Mouse (Mus musculus): Measurements from ENCODE around the gene Klrg1. TPM values are rescaled to one million over a fixed set of nuclear protein-coding genes. Genes with fewer than 3 reads are reported as not detected.
A peak's percentile ranks its signal among the peaks of the same experiment; 100 is the strongest.

The Klrg1 gene
- polyA plus RNA-seq, 1 experiment from 2014 or later: 0.99 TPM

DNA sequence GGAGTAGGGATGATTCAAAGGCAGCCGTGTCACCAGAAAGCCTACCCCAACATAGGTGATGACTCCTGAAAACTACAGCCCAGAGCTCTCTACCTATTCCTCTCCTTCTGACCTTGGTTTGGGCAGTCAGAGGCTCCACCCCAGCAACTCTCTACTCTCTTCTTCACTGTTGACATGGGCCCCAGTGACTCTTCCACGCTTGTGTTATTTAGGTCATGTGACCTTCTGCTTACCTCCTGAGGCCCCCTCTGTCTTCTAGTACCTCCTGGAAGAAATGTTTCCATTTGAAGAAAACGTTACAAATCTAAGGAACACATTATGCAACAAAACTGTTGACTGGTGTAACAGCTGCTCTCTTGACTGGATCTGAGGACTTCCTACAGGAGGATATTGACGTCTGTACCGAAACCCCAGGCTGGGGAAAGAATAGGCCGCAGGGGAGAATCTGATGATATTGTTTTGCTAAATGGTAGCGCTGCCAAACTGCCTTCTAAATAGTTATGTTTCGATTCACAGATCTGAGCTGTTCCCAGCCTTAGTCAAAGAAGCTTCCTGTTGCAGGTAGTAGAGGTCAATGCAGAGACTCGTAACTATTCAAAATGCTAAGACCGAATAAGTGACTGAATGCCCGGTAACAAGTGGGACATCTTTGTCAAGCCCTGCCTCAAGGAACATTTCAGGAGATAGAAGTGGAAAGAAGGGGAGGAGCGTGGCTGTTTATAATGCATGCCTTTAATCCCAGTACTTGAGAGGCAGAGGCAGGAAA is 22.3 kb upstream of the Klrg1 start:
- H3K4me3 ChIP-seq (ENCODE audit: low read length): no peak overlapping the region
- ATAC-seq: no peak
- WGBS: 84% methylated on average over 12 of the region's 12 CpGs

DNA sequence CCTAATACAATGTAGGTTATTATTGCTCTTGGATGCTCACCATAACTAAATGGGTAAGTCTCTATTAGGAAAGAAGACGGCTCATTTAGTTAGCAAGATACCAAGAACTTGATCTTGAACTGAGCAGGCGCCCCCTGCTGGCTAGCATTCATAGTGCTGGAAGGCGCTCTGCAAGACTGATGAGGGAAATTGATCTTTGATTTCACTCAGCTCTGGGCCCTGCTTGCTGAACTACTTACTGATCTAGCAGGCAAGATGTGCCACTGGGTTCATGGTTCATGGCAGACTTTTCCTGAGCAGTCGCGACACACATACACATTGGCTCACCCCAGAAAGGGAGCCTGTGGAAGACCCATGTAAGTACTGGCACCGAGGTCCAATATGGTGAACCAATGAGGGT is 21.7 kb upstream of the Klrg1 start:
- no peaks in the 10 kb centered on the region for H3K27me3 ChIP-seq (replicated peaks; ENCODE audit: control insufficient read depth, insufficient read depth, low read length)
- no peak for ATAC-seq
- WGBS: 42% methylated on average over 6 of the region's 6 CpGs

More for the DNA sequence above, 22.3 kb upstream of the Klrg1 start:
- Histone ChIP-seq H3K9ac (ENCODE audit: low read depth, low read length) (no peak overlapping the region), H3K4me2 (ENCODE audit: low read length) (no peak overlapping the region), H3K9me3 (ENCODE audit: control insufficient read depth, low read length) (no peaks in the 10 kb centered on the region), H3K4me1 (ENCODE audit: control insufficient read depth, insufficient read depth, low read depth, low read length) (peaks cover 7% of the 10 kb centered on the region), H3K36me3 (ENCODE audit: control insufficient read depth, insufficient read depth, low read length) (no peaks in the 10 kb centered on the region), H3K27me3 (replicated peaks; ENCODE audit: control insufficient read depth, insufficient read depth, low read length) (no peaks in the 10 kb centered on the region), H3K27ac (ENCODE audit: low read depth, low read length) (no peak overlapping the region)

DNA sequence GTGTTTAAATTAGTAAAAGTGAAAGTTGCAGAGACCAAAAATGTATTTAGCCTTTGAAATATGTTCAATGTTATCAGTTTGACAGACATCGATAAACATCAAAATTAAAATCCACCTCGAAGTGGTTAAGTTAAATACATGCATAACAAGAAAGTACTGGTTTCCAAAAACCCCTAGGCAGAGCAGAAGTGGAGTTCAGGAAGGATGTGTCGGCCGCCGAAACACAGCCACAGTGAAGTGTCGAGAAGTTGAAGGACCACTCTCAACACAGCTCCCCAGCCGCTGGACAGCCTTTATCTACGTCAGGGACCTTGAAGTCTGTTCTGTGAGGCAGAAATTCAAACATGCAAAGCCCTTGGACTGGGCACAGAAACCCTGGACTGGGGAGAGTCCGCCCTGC is 20.8 kb upstream of the Klrg1 start:
- Histone ChIP-seq H3K27ac (ENCODE audit: low read depth, low read length) (no peak overlapping the region), H3K4me1 (ENCODE audit: control insufficient read depth, insufficient read depth, low read depth, low read length) (no peaks in the 10 kb centered on the region), H3K9ac (ENCODE audit: low read depth, low read length) (no peak overlapping the region), H3K9me3 (ENCODE audit: control insufficient read depth, low read length) (no peaks in the 10 kb centered on the region), H3K4me2 (ENCODE audit: low read length) (no peak overlapping the region), H3K36me3 (ENCODE audit: control insufficient read depth, insufficient read depth, low read length) (no peaks in the 10 kb centered on the region), H3K27me3 (replicated peaks; ENCODE audit: control insufficient read depth, insufficient read depth, low read length) (no peaks in the 10 kb centered on the region), H3K4me3 (ENCODE audit: low read length) (no peak overlapping the region)
- 89% methylated on average over 9 of the region's 9 CpGs for WGBS
- no peak for ATAC-seq

More for the DNA sequence above, 21.7 kb upstream of the Klrg1 start:
- no peak overlapping the region for H3K4me2 ChIP-seq (ENCODE audit: low read length)
- no peaks in the 10 kb centered on the region for H3K36me3 ChIP-seq (ENCODE audit: control insufficient read depth, insufficient read depth, low read length)
- H3K4me3 ChIP-seq (ENCODE audit: low read length): no peak overlapping the region
- H3K9ac ChIP-seq (ENCODE audit: low read depth, low read length): no peak overlapping the region
- H3K4me1 ChIP-seq (ENCODE audit: control insufficient read depth, insufficient read depth, low read depth, low read length): peaks cover under 1% of the 10 kb centered on the region
- H3K27ac ChIP-seq (ENCODE audit: low read depth, low read length): no peak overlapping the region
- no peaks in the 10 kb centered on the region for H3K9me3 ChIP-seq (ENCODE audit: control insufficient read depth, low read length)

DNA sequence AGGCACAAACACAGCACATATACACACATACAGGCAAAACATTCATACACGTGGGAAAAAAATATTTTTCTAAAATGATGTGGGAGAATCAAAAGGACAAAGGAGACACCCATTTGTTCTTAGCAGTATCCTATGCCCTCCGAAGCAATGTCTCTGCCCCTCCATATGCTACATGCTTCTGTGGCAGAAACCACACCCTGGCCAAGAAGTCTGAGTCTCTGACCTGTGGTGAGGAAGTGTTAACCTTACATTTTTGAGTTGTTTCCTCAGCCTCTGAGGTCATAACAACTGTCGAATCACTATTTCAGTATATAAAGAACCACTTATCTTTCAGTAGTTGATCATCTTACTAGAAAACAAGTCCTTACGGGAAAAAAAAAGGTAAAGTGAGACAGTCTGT is 20.0 kb upstream of the Klrg1 start:
- no peaks in the 10 kb centered on the region for H3K4me1 ChIP-seq (ENCODE audit: control insufficient read depth, insufficient read depth, low read depth, low read length)
- ATAC-seq: no peak
- H3K27me3 ChIP-seq (replicated peaks; ENCODE audit: control insufficient read depth, insufficient read depth, low read length): no peaks in the 10 kb centered on the region
- H3K4me3 ChIP-seq (ENCODE audit: low read length): no peak overlapping the region
- no peaks in the 10 kb centered on the region for H3K36me3 ChIP-seq (ENCODE audit: control insufficient read depth, insufficient read depth, low read length)
- H3K9ac ChIP-seq (ENCODE audit: low read depth, low read length): no peak overlapping the region
- no peaks in the 10 kb centered on the region for H3K9me3 ChIP-seq (ENCODE audit: control insufficient read depth, low read length)
- 93% methylated on average over 4 of the region's 4 CpGs for WGBS
- H3K27ac ChIP-seq (ENCODE audit: low read depth, low read length): no peak overlapping the region
- no peak overlapping the region for H3K4me2 ChIP-seq (ENCODE audit: low read length)

DNA sequence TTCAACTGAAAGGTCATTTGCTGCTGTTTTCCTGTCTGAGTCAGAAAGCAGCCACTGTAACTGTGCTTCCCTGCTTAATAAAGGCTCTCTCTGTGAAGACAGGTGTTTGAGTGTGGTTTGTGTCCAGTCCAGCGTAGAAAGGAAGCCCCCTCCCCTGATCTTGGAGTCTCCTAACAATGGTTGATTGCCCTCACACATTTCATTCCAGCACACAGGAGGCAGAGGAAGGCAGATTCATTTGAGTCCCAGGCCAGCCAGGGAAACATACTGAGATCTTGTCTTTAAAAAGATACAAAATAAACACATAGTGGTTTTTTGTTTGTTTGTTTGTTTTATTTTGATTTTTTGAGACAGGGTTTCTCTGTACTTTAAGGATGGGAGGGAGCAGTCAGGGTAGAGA is 19.4 kb upstream of the Klrg1 start:
- 72% methylated on average over 1 of the region's 1 CpGs for WGBS
- no peaks in the 10 kb centered on the region for H3K36me3 ChIP-seq (ENCODE audit: control insufficient read depth, insufficient read depth, low read length)
- no peaks in the 10 kb centered on the region for H3K4me1 ChIP-seq (ENCODE audit: control insufficient read depth, insufficient read depth, low read depth, low read length)
- no peak for ATAC-seq
- H3K4me2 ChIP-seq (ENCODE audit: low read length): no peak overlapping the region
- H3K4me3 ChIP-seq (ENCODE audit: low read length): no peak overlapping the region
- no peaks in the 10 kb centered on the region for H3K27me3 ChIP-seq (replicated peaks; ENCODE audit: control insufficient read depth, insufficient read depth, low read length)
- no peak overlapping the region for H3K27ac ChIP-seq (ENCODE audit: low read depth, low read length)
- no peak overlapping the region for H3K9ac ChIP-seq (ENCODE audit: low read depth, low read length)
- no peaks in the 10 kb centered on the region for H3K9me3 ChIP-seq (ENCODE audit: control insufficient read depth, low read length)

DNA sequence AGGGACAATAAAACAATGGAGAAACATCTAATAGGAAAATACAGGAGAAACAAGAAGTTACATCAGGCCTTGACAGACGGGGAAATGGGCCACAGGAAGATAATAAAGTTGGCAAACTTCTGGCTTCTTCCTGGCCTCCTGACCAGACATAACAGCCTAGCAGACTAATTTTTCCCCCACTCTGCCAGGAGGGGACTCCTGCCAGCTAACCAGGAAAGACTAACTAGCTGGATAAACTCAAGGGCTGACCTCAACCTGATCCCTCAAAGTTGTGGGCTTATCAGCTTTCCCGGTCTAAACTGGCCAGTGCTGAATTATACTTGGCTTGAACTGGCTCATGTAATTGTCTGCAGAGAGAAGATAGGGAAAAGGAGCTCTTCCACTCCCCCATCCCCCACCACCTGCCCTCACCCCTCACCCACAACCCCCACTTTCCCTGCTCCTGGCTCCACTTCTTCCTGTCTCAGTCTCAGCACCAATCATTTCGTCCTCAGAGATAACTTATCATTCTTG is 17.0 kb upstream of the Klrg1 start:
- no peak for ATAC-seq
- Histone ChIP-seq H3K4me2 (ENCODE audit: low read length) (no peak overlapping the region), H3K4me1 (ENCODE audit: control insufficient read depth, insufficient read depth, low read depth, low read length) (peaks cover 5% of the 10 kb centered on the region; the same call in 1 of the 2 replicates), H3K9ac (ENCODE audit: low read depth, low read length) (no peak overlapping the region), H3K36me3 (ENCODE audit: control insufficient read depth, insufficient read depth, low read length) (no peaks in the 10 kb centered on the region), H3K27ac (ENCODE audit: low read depth, low read length) (no peak overlapping the region), H3K4me3 (ENCODE audit: low read length) (no peak overlapping the region), H3K9me3 (ENCODE audit: control insufficient read depth, low read length) (no peaks in the 10 kb centered on the region), H3K27me3 (replicated peaks; ENCODE audit: control insufficient read depth, insufficient read depth, low read length) (no peaks in the 10 kb centered on the region)
- 69% methylated on average over 3 of the region's 3 CpGs for whole genome bisulfite sequencing

DNA sequence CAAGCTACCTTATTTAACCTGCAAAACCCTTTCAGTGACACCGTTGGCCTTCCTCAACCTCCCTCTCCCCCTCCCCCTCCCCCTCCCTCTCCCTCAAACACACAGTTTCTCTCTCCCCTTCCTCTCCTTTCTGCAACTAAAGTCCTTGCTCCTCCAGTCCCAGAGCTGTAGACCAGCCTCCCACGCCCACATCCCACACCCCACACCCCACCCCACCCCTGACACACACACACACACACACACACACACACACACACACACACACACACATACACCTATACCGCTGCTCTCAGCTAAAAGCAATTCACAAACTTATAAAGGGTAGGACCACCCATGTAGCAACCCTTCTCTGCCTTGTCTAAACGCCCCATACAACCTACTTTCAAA is 15.5 kb upstream of the Klrg1 start:
- Histone ChIP-seq H3K9ac (ENCODE audit: low read depth, low read length) (no peak overlapping the region), H3K4me3 (ENCODE audit: low read length) (no peak overlapping the region), H3K27me3 (replicated peaks; ENCODE audit: control insufficient read depth, insufficient read depth, low read length) (no peaks in the 10 kb centered on the region), H3K27ac (ENCODE audit: low read depth, low read length) (no peak overlapping the region), H3K4me1 (ENCODE audit: control insufficient read depth, insufficient read depth, low read depth, low read length) (peaks cover 5% of the 10 kb centered on the region; the same call in 1 of the 2 replicates), H3K9me3 (ENCODE audit: control insufficient read depth, low read length) (no peaks in the 10 kb centered on the region), H3K4me2 (ENCODE audit: low read length) (peak overlapping the region; percentile 57; the same call in 1 of the 2 replicates), H3K36me3 (ENCODE audit: control insufficient read depth, insufficient read depth, low read length) (no peaks in the 10 kb centered on the region)
- 0 out of 2 replicates have a peak, but pooled peaks have one; percentile 21 for ATAC-seq
- 56% methylated on average over 4 of the region's 4 CpGs for WGBS

DNA sequence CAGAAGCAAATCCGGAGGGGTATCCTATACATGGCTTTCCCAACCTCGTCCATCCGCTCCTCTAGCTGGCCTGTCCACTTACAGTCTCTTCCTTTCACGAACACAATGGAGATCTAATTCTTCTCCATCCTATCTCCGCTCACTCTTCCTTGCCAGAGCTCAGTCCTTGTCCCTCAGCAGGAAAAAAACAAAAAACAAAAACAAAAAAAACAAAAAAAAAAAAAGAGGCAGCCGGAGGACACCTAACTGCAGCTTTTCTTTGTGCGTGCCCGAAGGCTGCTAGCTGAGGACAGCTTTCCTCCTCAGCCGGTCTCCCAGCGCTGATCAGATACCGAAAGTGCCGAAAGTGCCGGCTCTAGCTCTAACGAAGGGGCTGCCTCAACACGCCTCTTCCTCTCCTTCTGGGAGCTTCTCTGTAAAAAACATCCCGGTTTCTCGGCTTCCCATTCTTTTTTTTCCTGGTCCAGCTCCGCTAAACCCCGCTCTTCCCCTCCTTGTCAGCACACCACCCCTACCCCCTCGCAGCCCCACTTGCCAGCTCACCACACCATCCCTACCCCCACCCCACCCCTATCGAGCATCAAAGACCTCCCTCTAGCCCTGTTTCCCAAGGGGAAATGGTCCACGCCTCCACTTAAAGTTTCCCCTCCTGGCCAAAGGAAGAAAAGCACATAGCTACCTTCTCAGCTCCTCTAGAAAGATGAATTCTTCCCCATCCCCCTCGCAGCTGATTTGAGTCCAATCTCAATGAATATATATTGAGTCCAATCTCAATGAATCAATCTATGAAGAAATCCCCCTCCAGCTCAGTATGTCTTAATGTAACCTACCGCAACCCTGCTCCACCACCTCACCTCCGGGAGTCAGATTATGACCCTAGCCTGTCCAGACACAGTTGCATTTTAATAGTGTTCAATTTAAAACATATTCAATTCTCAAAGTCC is 14.9 kb upstream of the Klrg1 start:
- peak overlapping the region; percentile 57 for H3K4me2 ChIP-seq (ENCODE audit: low read length)
- peak overlapping the region; percentile 68 for H3K9ac ChIP-seq (ENCODE audit: low read depth, low read length)
- H3K36me3 ChIP-seq (ENCODE audit: control insufficient read depth, insufficient read depth, low read length): no peaks in the 10 kb centered on the region
- H3K27me3 ChIP-seq (replicated peaks; ENCODE audit: control insufficient read depth, insufficient read depth, low read length): no peaks in the 10 kb centered on the region
- peak overlapping the region; percentile 45 for H3K4me3 ChIP-seq (ENCODE audit: low read length)
- no peaks in the 10 kb centered on the region for H3K9me3 ChIP-seq (ENCODE audit: control insufficient read depth, low read length)
- peak; percentile 89 for ATAC-seq
- H3K27ac ChIP-seq (ENCODE audit: low read depth, low read length): peak overlapping the region; percentile 80
- 4% methylated on average over 25 of the region's 25 CpGs for WGBS
- peaks cover 5% of the 10 kb centered on the region; the same call in 1 of the 2 replicates for H3K4me1 ChIP-seq (ENCODE audit: control insufficient read depth, insufficient read depth, low read depth, low read length)

DNA sequence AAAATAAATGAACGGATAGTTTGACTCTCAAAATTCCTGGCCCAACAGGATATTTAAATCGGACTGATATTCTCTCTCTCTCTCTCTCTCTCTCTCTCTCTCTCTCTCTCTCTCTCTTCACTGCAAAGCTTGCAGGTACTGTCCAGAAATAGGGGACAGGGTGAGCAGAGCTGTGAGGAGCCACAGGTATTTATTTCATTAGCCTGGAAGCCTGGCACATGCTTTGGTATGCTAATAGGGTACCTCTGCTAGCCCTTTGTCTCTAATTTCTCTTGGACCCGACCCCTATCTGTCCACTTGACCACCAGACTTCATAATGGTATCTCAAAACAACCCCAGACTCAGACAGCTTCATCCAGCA is 14.2 kb upstream of the Klrg1 start:
- Histone ChIP-seq H3K4me1 (ENCODE audit: control insufficient read depth, insufficient read depth, low read depth, low read length) (peaks cover 5% of the 10 kb centered on the region; the same call in 1 of the 2 replicates), H3K9ac (ENCODE audit: low read depth, low read length) (peak overlapping the region; percentile 68), H3K27me3 (replicated peaks; ENCODE audit: control insufficient read depth, insufficient read depth, low read length) (no peaks in the 10 kb centered on the region), H3K9me3 (ENCODE audit: control insufficient read depth, low read length) (no peaks in the 10 kb centered on the region), H3K4me2 (ENCODE audit: low read length) (peak overlapping the region; percentile 57), H3K36me3 (ENCODE audit: control insufficient read depth, insufficient read depth, low read length) (no peaks in the 10 kb centered on the region), H3K27ac (ENCODE audit: low read depth, low read length) (peak overlapping the region; percentile 80), H3K4me3 (ENCODE audit: low read length) (peak overlapping the region; percentile 45)
- ATAC-seq: peak; percentile 64
- WGBS: 23% methylated on average over 3 of the region's 3 CpGs
